Mouse (Mus musculus) ES-E14 (cell line): Measurements from ENCODE around the gene Pde6b. TPM values are rescaled to one million over a fixed set of nuclear protein-coding genes. Genes with fewer than 3 reads are reported as not detected.
A peak's percentile ranks its signal among the peaks of the same experiment; 100 is the strongest.

ENCODE experiments used
- DNase-seq: peaks from one replicate; pipeline ENCODE4 v3.0.0-alpha.2; 2013; ENCODE audit warnings: low read depth, low spot score
- H3K27ac ChIP-seq: 2 replicates; pipeline ENCODE4 v1.5.1; 2012; ENCODE audit warnings: low read depth, mild to moderate bottlenecking, low read length, moderate library complexity, mixed read lengths; ENCODE audit not compliant: poor library complexity, insufficient read depth, severe bottlenecking
- H3K36me3 ChIP-seq: 2 replicates; pipeline ENCODE4 v1.6.1; 2012; ENCODE audit warnings: mild to moderate bottlenecking, low read length, moderate library complexity, mixed read lengths; ENCODE audit not compliant: control insufficient read depth, poor library complexity, insufficient read depth, severe bottlenecking
- H3K4me1 ChIP-seq, 2 experiments: fragments of 150-350 bp in 1 of 2; sonication (generic) in 1 of 2; 2 replicates each; pipeline ENCODE4 v1.6.1; 2012; ENCODE audit warnings: low read length in 2 of 2, mild to moderate bottlenecking in 1 of 2, mixed read lengths in 1 of 2; ENCODE audit not compliant: control insufficient read depth in 2 of 2, insufficient read depth in 2 of 2, poor library complexity in 1 of 2
- H3K4me3 ChIP-seq, 2 experiments: fragments of 150-350 bp in 1 of 2; sonication (generic) in 1 of 2; 2 replicates each; pipeline ENCODE4 v1.5.1; 2012; ENCODE audit warnings: low read length in 2 of 2, low read depth in 1 of 2, mild to moderate bottlenecking in 1 of 2, mixed read lengths in 1 of 2; ENCODE audit not compliant: insufficient read depth in 1 of 2, poor library complexity in 1 of 2, severe bottlenecking in 1 of 2
- H3K9ac ChIP-seq: 2 replicates; pipeline ENCODE4 v1.6.1; 2012; ENCODE audit warnings: low read depth, mild to moderate bottlenecking, low read length, mixed read lengths; ENCODE audit not compliant: poor library complexity, insufficient read depth, severe bottlenecking
- H3K9me3 ChIP-seq: fragments of 150-350 bp; sonication (generic); 2 replicates; pipeline ENCODE4 v1.6.1; 2012; ENCODE audit warnings: low read depth, mild to moderate bottlenecking, low read length; ENCODE audit not compliant: control insufficient read depth, insufficient read depth
- CHD2 ChIP-seq: IDR thresholded peaks from 2 replicates; pipeline ENCODE4 v1.6.1; 2014; ENCODE audit warnings: mild to moderate bottlenecking, low read depth, low read length, inconsistent platforms
- HCFC1 ChIP-seq: IDR thresholded peaks from 2 replicates; pipeline ENCODE4 v1.6.1; 2012; ENCODE audit warnings: low read length, inconsistent platforms, borderline replicate concordance; ENCODE audit not compliant: insufficient read depth
- MAFK ChIP-seq: IDR thresholded peaks from 2 replicates; pipeline ENCODE4 v1.6.1; 2014; ENCODE audit warnings: mild to moderate bottlenecking, low read depth, low read length, inconsistent platforms; ENCODE audit not compliant: insufficient read depth
- ZC3H11A ChIP-seq: IDR thresholded peaks from 2 replicates; pipeline ENCODE4 v1.6.1; 2012; ENCODE audit warnings: low read depth, mild to moderate bottlenecking, inconsistent platforms, low read length, borderline replicate concordance
- ZNF384 ChIP-seq: IDR thresholded peaks from 2 replicates; pipeline ENCODE4 v1.6.1; 2012; ENCODE audit warnings: low read depth, low read length, inconsistent platforms
- in situ Hi-C, 2 experiments: fragments of 600-800 bp; cut with MboI; formaldehyde crosslinking; loops; one replicate each; pipeline ENCODE4 v1.15.1; 2025; ENCODE audit warnings: low sequenced_read_pairs in 2 of 2, inconsistent platforms in 1 of 2; ENCODE audit not compliant: unreplicated experiment in 2 of 2
- total RNA-seq: library from RNA; depleted of rRNA; stranded (reverse); fragments of 300-350 nt; gene quantifications from 2 replicates; pipeline ENCODE4 v1.2.3, GENCODE M21; 2012; rRNA removed

Gene Pde6b
- 0.04 and 0.16 TPM in 2 replicates for total RNA-seq

- in situ Hi-C loops, result no loop called here
- TF ChIP-seq CHD2 (no peak), ZC3H11A (no peak), HCFC1 (no peak), ZNF384 (no peak), MAFK (no peak)
- Histone ChIP-seq H3K9ac (no peak within 1 kb of the TSS), H3K27ac (no peak within 1 kb of the TSS), H3K9me3 (no peaks in the 10 kb centered on the region), H3K4me1 (no peaks in the 10 kb centered on the region), H3K4me3 (peak within 1 kb of the TSS; percentile 5 to 30; a peak in 2 of 4 replicates), H3K36me3 (no peaks in the 10 kb centered on the region)
- DNase-seq, result no peak
These were observed at the start of gene Pde6b for GRCm38 (mm10) chr5:108388201-108388600. TSS of gene Pde6b (plus strand) at chr5:108388391.

GRCm38 (mm10) chr5:108343680-108344170, 44.5 kb upstream of the Pde6b start:
- DNase-seq, result no peak
- peaks cover 5% of the 10 kb centered on the region; the same call in 1 of the 2 replicates for H3K36me3 ChIP-seq
- H3K27ac ChIP-seq, result no peak overlapping the region
- no peaks in the 10 kb centered on the region for H3K9me3 ChIP-seq
- in situ Hi-C loops, result no loop called here
- H3K4me3 ChIP-seq, result no peak overlapping the region
- H3K9ac ChIP-seq, result no peak overlapping the region
- TF ChIP-seq ZC3H11A, result no peak
- no peak for TF ChIP-seq ZNF384
- no peak for TF ChIP-seq CHD2
- TF ChIP-seq HCFC1, result no peak
- TF ChIP-seq MAFK, result no peak
- H3K4me1 ChIP-seq, result no peaks in the 10 kb centered on the region

GRCm38 (mm10) chr5:108345313-108346071, 42.7 kb upstream of the Pde6b start:
- TF ChIP-seq ZNF384 (no peak), HCFC1 (no peak), ZC3H11A (no peak), CHD2 (no peak), MAFK (no peak)
- no peak overlapping the region for H3K9ac ChIP-seq
- DNase-seq, result no peak
- H3K4me3 ChIP-seq, result no peak overlapping the region
- in situ Hi-C loops, result no loop called here
- H3K4me1 ChIP-seq, result no peaks in the 10 kb centered on the region
- H3K27ac ChIP-seq, result no peak overlapping the region
- H3K9me3 ChIP-seq, result no peaks in the 10 kb centered on the region
- H3K36me3 ChIP-seq, result peaks cover 5% of the 10 kb centered on the region; the same call in 1 of the 2 replicates

- no peak for TF ChIP-seq ZC3H11A
- no peak for TF ChIP-seq HCFC1
- TF ChIP-seq CHD2, result no peak
- TF ChIP-seq ZNF384, result no peak
- no peak for TF ChIP-seq MAFK
- Histone ChIP-seq H3K4me3 (no peak overlapping the region), H3K4me1 (no peaks in the 10 kb centered on the region), H3K9ac (no peak overlapping the region), H3K27ac (no peak overlapping the region), H3K9me3 (no peaks in the 10 kb centered on the region), H3K36me3 (peaks cover 3% of the 10 kb centered on the region; the same call in 1 of the 2 replicates)
- in situ Hi-C loops, result no loop called here
- no peak for DNase-seq
These were observed 40.3 kb upstream of the Pde6b start for GRCm38 (mm10) chr5:108347843-108348242.
